Mouse (Mus musculus) intestine, postnatal 0 days (tissue): ENCODE data around the gene Camkk2. TPM values are rescaled to one million over a fixed set of nuclear protein-coding genes. Genes with fewer than 3 reads are reported as not detected.

Experiments used
- ATAC-seq: fragments of 200-750 bp; cut with Nextera tagmentation; 2 replicates; pipeline ENCODE4 v1.8.0; 2017; ENCODE audit warnings: mild to moderate bottlenecking, moderate TSS enrichment, moderate library complexity
- H3K27ac ChIP-seq: fragments of 300-500 bp; sonication (generic); 2 replicates; pipeline ENCODE4 v1.5.1; 2014; ENCODE audit warnings: mild to moderate bottlenecking, low read depth, low read length, moderate library complexity
- H3K27me3 ChIP-seq: fragments of 300-500 bp; sonication (generic); replicated peaks from 2 replicates; pipeline ENCODE4 v1.6.1; 2014; ENCODE audit warnings: low read length, mixed read lengths; ENCODE audit not compliant: control insufficient read depth, insufficient read depth
- H3K36me3 ChIP-seq: fragments of 300-500 bp; sonication (generic); 2 replicates; pipeline ENCODE4 v1.6.1; 2014; ENCODE audit warnings: mild to moderate bottlenecking, moderate library complexity; ENCODE audit not compliant: control insufficient read depth, insufficient read depth
- H3K4me1 ChIP-seq: fragments of 300-500 bp; sonication (generic); replicated peaks from 2 replicates; pipeline ENCODE4 v1.6.1; 2014; ENCODE audit warnings: antibody characterized with exemption, low read length, mixed read lengths; ENCODE audit not compliant: control insufficient read depth, insufficient read depth
- H3K4me2 ChIP-seq: fragments of 300-500 bp; sonication (generic); replicated peaks from 2 replicates; pipeline ENCODE4 v1.6.1; 2014; ENCODE audit warnings: low read depth, mild to moderate bottlenecking, moderate library complexity
- H3K4me3 ChIP-seq: fragments of 300-500 bp; sonication (generic); 2 replicates; pipeline ENCODE4 v1.5.1; 2014; ENCODE audit warnings: low read depth, low read length
- H3K9ac ChIP-seq: fragments of 300-500 bp; sonication (generic); 2 replicates; pipeline ENCODE4 v1.6.1; 2014; ENCODE audit warnings: mild to moderate bottlenecking, low read depth, low read length
- H3K9me3 ChIP-seq: fragments of 300-500 bp; sonication (generic); 2 replicates; pipeline ENCODE4 v1.6.1; 2016; ENCODE audit warnings: mixed run types; ENCODE audit not compliant: control insufficient read depth
- CTCF ChIP-seq: sonication (generic); IDR thresholded peaks from 2 replicates; pipeline ENCODE4 v1.5.1; 2016; ENCODE audit warnings: low read depth, mild to moderate bottlenecking, control low read depth, antibody characterized with exemption, moderate library complexity
- WGBS: fragments of 180-500 bp; shearing (Covaris S2); extraction: QIAGEN DNeasy Blood & Tissue Kit; methylation state at CpG from one replicate; pipeline ENCODE4 v1.1.7; 2014; 5-methylcytosine and 5-hydroxymethylcytosine counted together
- polyA plus RNA-seq: library from polyadenylated mRNA; unstranded; fragments of >200 nt; fragmentation: Nextera tagmentation; extraction: Ambion mirVana; gene quantifications from 2 replicates; pipeline ENCODE4 v1.2.1, GENCODE M21; 2015

The Camkk2 gene
- polyA plus RNA-seq, 1 experiment from 2014 or later: 11.0 TPM

- no peak for TF ChIP-seq CTCF
- 72% methylated on average over 6 of the region's 6 CpGs for WGBS
- no peak overlapping the region for H3K4me3 ChIP-seq
- H3K4me2 ChIP-seq: no peak overlapping the region
- no peaks in the 10 kb centered on the region for H3K27me3 ChIP-seq
- H3K9me3 ChIP-seq: no peaks in the 10 kb centered on the region
- no peak overlapping the region for H3K9ac ChIP-seq
- H3K27ac ChIP-seq: no peak overlapping the region
- ATAC-seq: no peak
- no peaks in the 10 kb centered on the region for H3K4me1 ChIP-seq
- peaks cover 12% of the 10 kb centered on the region; the same call in 1 of the 2 replicates for H3K36me3 ChIP-seq
Measured at GRCm38 (mm10) chr5:122756144-122756543, 23.1 kb downstream of the Camkk2 start.

- no peak for ATAC-seq
- 96% methylated on average over 4 of the region's 4 CpGs for WGBS
- Histone ChIP-seq H3K27ac (no peak overlapping the region), H3K27me3 (no peaks in the 10 kb centered on the region), H3K4me2 (no peak overlapping the region), H3K4me1 (no peaks in the 10 kb centered on the region), H3K9me3 (no peaks in the 10 kb centered on the region), H3K9ac (no peak overlapping the region), H3K4me3 (no peak overlapping the region), H3K36me3 (peaks cover 12% of the 10 kb centered on the region; the same call in 1 of the 2 replicates)
- TF ChIP-seq CTCF: no peak
Measured at GRCm38 (mm10) chr5:122755620-122756019, 23.6 kb downstream of the Camkk2 start.

- Histone ChIP-seq H3K9me3 (no peaks in the 10 kb centered on the region), H3K27ac (no peak overlapping the region), H3K4me3 (no peak overlapping the region), H3K27me3 (no peaks in the 10 kb centered on the region), H3K4me2 (no peak overlapping the region), H3K9ac (no peak overlapping the region), H3K36me3 (peaks cover 12% of the 10 kb centered on the region; the same call in 1 of the 2 replicates), H3K4me1 (no peaks in the 10 kb centered on the region)
- no peak for ATAC-seq
- 83% methylated on average over 16 of the region's 16 CpGs for WGBS
- TF ChIP-seq CTCF: no peak
Measured at GRCm38 (mm10) chr5:122754477-122754876, 24.7 kb downstream of the Camkk2 start.

GRCm38 (mm10) chr5:122747950-122748349 lies 31.3 kb downstream of the Camkk2 start:
- Histone ChIP-seq H3K27ac (no peak overlapping the region), H3K9ac (no peak overlapping the region), H3K27me3 (no peaks in the 10 kb centered on the region), H3K4me1 (no peaks in the 10 kb centered on the region), H3K36me3 (peaks cover 18% of the 10 kb centered on the region), H3K9me3 (no peaks in the 10 kb centered on the region), H3K4me2 (no peak overlapping the region), H3K4me3 (no peak overlapping the region)
- TF ChIP-seq CTCF: no peak
- no peak for ATAC-seq
- 80% methylated on average over 7 of the region's 7 CpGs for WGBS

- ATAC-seq: no peak
- no peak overlapping the region for H3K4me3 ChIP-seq
Measured at GRCm38 (mm10) chr5:122743880-122744422, 35.3 kb downstream of the Camkk2 start.

GRCm38 (mm10) chr5:122736761-122737160 lies 42.4 kb downstream of the Camkk2 start:
- H3K27ac ChIP-seq: no peak overlapping the region
- no peak overlapping the region for H3K4me3 ChIP-seq
- H3K27me3 ChIP-seq: no peaks in the 10 kb centered on the region
- H3K9ac ChIP-seq: no peak overlapping the region
- H3K9me3 ChIP-seq: no peaks in the 10 kb centered on the region
- 84% methylated on average over 15 of the region's 15 CpGs for WGBS
- no peak overlapping the region for H3K4me2 ChIP-seq
- no peak for ATAC-seq
- peaks cover 13% of the 10 kb centered on the region; the same call in 1 of the 2 replicates for H3K36me3 ChIP-seq
- no peak for TF ChIP-seq CTCF
- no peaks in the 10 kb centered on the region for H3K4me1 ChIP-seq

More at GRCm38 (mm10) chr5:122743880-122744422, 35.3 kb downstream of the Camkk2 start:
- H3K27me3 ChIP-seq: no peaks in the 10 kb centered on the region
- no peaks in the 10 kb centered on the region for H3K9me3 ChIP-seq
- H3K27ac ChIP-seq: no peak overlapping the region
- H3K4me2 ChIP-seq: no peak overlapping the region
- WGBS: 79% methylated on average over 13 of the region's 13 CpGs
- no peak for TF ChIP-seq CTCF
- H3K9ac ChIP-seq: no peak overlapping the region
- peaks cover 24% of the 10 kb centered on the region for H3K36me3 ChIP-seq
- H3K4me1 ChIP-seq: no peaks in the 10 kb centered on the region

- H3K4me3 ChIP-seq: no peak overlapping the region
- no peak for ATAC-seq
- H3K9ac ChIP-seq: no peak overlapping the region
- H3K27ac ChIP-seq: no peak overlapping the region
- 85% methylated on average over 7 of the region's 7 CpGs for WGBS
- H3K4me2 ChIP-seq: no peak overlapping the region
- H3K36me3 ChIP-seq: peaks cover 10% of the 10 kb centered on the region; the same call in 1 of the 2 replicates
- TF ChIP-seq CTCF: no peak
- no peaks in the 10 kb centered on the region for H3K4me1 ChIP-seq
- no peaks in the 10 kb centered on the region for H3K27me3 ChIP-seq
- H3K9me3 ChIP-seq: no peaks in the 10 kb centered on the region
Measured at GRCm38 (mm10) chr5:122735853-122736252, 43.4 kb downstream of the Camkk2 start.
